Mouse (Mus musculus) midbrain, embryonic 14.5 days (tissue): Measurements from ENCODE around the gene Reep3. TPM values are rescaled to one million over a fixed set of nuclear protein-coding genes. Genes with fewer than 3 reads are reported as not detected.

Source experiments
- ATAC-seq: fragments of 200-750 bp; cut with Nextera tagmentation; 2 replicates; pipeline ENCODE4 v1.8.0; 2017; ENCODE audit warnings: moderate number of reproducible peaks, moderate library complexity; ENCODE audit not compliant: low FRiP score, low TSS enrichment
- DNase-seq: peaks from one replicate; pipeline ENCODE4 v3.0.0-alpha.2; 2015
- H3K27ac ChIP-seq: fragments of 300-500 bp; sonication (generic); replicated peaks from 2 replicates; pipeline ENCODE4 v1.5.1; 2014; ENCODE audit warnings: mild to moderate bottlenecking, low read depth, low read length, moderate library complexity
- H3K27me3 ChIP-seq: fragments of 300-500 bp; sonication (generic); 2 replicates; pipeline ENCODE4 v1.6.1; 2014; ENCODE audit warnings: low read length, control low read depth, mixed read lengths; ENCODE audit not compliant: control insufficient read depth, insufficient read depth
- H3K36me3 ChIP-seq: fragments of 300-500 bp; sonication (generic); 2 replicates; pipeline ENCODE4 v1.6.1; 2014; ENCODE audit warnings: low read length, control low read depth; ENCODE audit not compliant: control insufficient read depth, insufficient read depth
- H3K4me1 ChIP-seq: fragments of 300-500 bp; sonication (generic); 2 replicates; pipeline ENCODE4 v1.6.1; 2014; ENCODE audit warnings: mild to moderate bottlenecking, antibody characterized with exemption, low read length, control low read depth; ENCODE audit not compliant: control insufficient read depth, insufficient read depth
- H3K4me2 ChIP-seq: fragments of 300-500 bp; sonication (generic); 2 replicates; pipeline ENCODE4 v1.6.1; 2014; ENCODE audit warnings: mild to moderate bottlenecking, low read length, moderate library complexity
- H3K4me3 ChIP-seq: fragments of 300-500 bp; sonication (generic); replicated peaks from 2 replicates; pipeline ENCODE4 v1.5.1; 2014; ENCODE audit warnings: low read depth, low read length
- H3K9ac ChIP-seq: fragments of 300-500 bp; sonication (generic); replicated peaks from 2 replicates; pipeline ENCODE4 v1.6.1; 2014; ENCODE audit warnings: mild to moderate bottlenecking, low read length, moderate library complexity
- H3K9me3 ChIP-seq: fragments of 300-500 bp; sonication (generic); 2 replicates; pipeline ENCODE4 v1.6.1; 2016; ENCODE audit warnings: low read length, control low read depth, mixed read lengths; ENCODE audit not compliant: control insufficient read depth
- WGBS: fragments of 180-500 bp; shearing (Covaris S2); extraction: QIAGEN DNeasy Blood & Tissue Kit; methylation state at CpG from one replicate; pipeline ENCODE4 v1.1.7; 2014; 5-methylcytosine and 5-hydroxymethylcytosine counted together
- polyA plus RNA-seq: library from polyadenylated mRNA; unstranded; fragments of >200 nt; fragmentation: Nextera tagmentation; extraction: Ambion mirVana; gene quantifications from 2 replicates; pipeline ENCODE4 v1.2.1, GENCODE M21; 2014

The Reep3 gene
- polyA plus RNA-seq, 1 experiment from 2014 or later, result 35.5 TPM

DNA sequence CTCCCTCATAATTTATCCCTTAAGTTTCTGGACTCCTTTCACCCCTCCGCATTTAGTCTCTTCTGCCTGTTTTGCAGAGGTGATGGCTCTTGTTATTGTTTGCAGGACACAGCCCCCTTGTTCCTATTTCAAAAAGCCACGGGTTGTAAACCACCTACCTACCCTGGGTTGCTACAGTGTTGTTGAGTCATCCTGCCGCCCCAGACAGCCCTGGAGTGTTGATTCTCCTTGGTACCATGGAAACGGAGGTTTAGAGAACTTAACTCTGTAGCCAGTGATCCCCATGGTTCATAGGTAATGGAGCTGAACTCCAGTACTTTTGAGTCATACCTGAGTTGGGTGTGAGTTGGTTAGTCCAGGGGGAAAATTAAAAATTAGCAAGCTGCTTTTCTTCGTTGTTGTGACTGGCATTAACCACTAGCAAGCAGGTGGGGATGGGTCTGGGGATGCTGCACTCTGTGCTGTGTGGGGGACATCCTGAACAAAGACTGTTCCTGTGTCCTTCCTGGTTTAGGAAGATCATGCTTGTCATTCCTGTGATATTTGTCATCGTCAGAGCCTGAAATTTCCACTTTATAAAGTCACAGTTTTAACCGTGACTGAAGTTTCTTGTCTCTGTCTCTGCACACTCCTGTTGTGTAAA, 1.8 kb upstream of the Reep3 start:
- ATAC-seq, result no peak
- Histone ChIP-seq H3K9me3 (no peaks in the 10 kb centered on the region), H3K27me3 (no peaks in the 10 kb centered on the region), H3K4me2 (peak overlapping the region; percentile 89), H3K9ac (peak overlapping the region; percentile 99; the same call in 1 of the 2 replicates), H3K27ac (peak overlapping the region; percentile 42; the same call in 1 of the 2 replicates), H3K4me1 (peaks cover 56% of the 10 kb centered on the region), H3K36me3 (no peaks in the 10 kb centered on the region), H3K4me3 (peak overlapping the region; percentile 92)
- 19% methylated on average over 7 of the region's 7 CpGs for WGBS
- peak; percentile 52 for DNase-seq

- peak overlapping the region; percentile 99 for H3K9ac ChIP-seq
- H3K27me3 ChIP-seq, result no peaks in the 10 kb centered on the region
- peaks cover 48% of the 10 kb centered on the region for H3K4me1 ChIP-seq
- H3K4me3 ChIP-seq, result peak overlapping the region; percentile 92
- no peaks in the 10 kb centered on the region for H3K36me3 ChIP-seq
- peak overlapping the region; percentile 89 for H3K4me2 ChIP-seq
- no peaks in the 10 kb centered on the region for H3K9me3 ChIP-seq
- DNase-seq (peak; percentile 53), ATAC-seq (no peak)
- H3K27ac ChIP-seq, result peak overlapping the region; percentile 100
- WGBS, result under 1% methylated on average over 15 of the region's 15 CpGs
Measured at GRCm38 (mm10) chr10:67097437-67098150, 849 bp upstream of the Reep3 start.

- Histone ChIP-seq H3K9me3 (no peaks in the 10 kb centered on the region), H3K4me2 (peak within 1 kb of the TSS; percentile 89), H3K36me3 (no peaks in the 10 kb centered on the region), H3K4me3 (peak within 1 kb of the TSS; percentile 92), H3K27me3 (no peaks in the 10 kb centered on the region), H3K4me1 (peaks cover 36% of the 10 kb centered on the region), H3K9ac (peak within 1 kb of the TSS; percentile 99), H3K27ac (peak within 1 kb of the TSS; percentile 100)
- WGBS, result under 1% methylated on average over 73 of the region's 73 CpGs
- peak; percentile 95 for DNase-seq
- ATAC-seq, result peak; percentile 92
Measured at GRCm38 (mm10) chr10:67095798-67096620, 736 bp downstream of the Reep3 start, which contains the start of gene Jmjd1c. TSS of gene Jmjd1c (plus strand) at chr10:67096125.

- peaks cover 25% of the 10 kb centered on the region for H3K4me1 ChIP-seq
- 84% methylated on average over 7 of the region's 7 CpGs for WGBS
- ATAC-seq (no peak), DNase-seq (no peak)
- H3K4me3 ChIP-seq, result no peak overlapping the region
- H3K27me3 ChIP-seq, result no peaks in the 10 kb centered on the region
- no peak overlapping the region for H3K27ac ChIP-seq
- H3K9me3 ChIP-seq, result no peaks in the 10 kb centered on the region
- no peak overlapping the region for H3K9ac ChIP-seq
- peak overlapping the region; percentile 89 for H3K4me2 ChIP-seq
- no peaks in the 10 kb centered on the region for H3K36me3 ChIP-seq
Measured at GRCm38 (mm10) chr10:67094922-67095321, 1.8 kb downstream of the Reep3 start.

- WGBS, result 93% methylated on average over 4 of the region's 4 CpGs
- Histone ChIP-seq H3K27me3 (no peaks in the 10 kb centered on the region), H3K9me3 (no peaks in the 10 kb centered on the region), H3K4me3 (no peak overlapping the region), H3K27ac (no peak overlapping the region), H3K4me2 (no peak overlapping the region), H3K9ac (no peak overlapping the region), H3K4me1 (peaks cover 6% of the 10 kb centered on the region), H3K36me3 (no peaks in the 10 kb centered on the region)
- ATAC-seq (no peak), DNase-seq (no peak)
Measured at GRCm38 (mm10) chr10:67090611-67091010, 6.1 kb downstream of the Reep3 start.

DNA sequence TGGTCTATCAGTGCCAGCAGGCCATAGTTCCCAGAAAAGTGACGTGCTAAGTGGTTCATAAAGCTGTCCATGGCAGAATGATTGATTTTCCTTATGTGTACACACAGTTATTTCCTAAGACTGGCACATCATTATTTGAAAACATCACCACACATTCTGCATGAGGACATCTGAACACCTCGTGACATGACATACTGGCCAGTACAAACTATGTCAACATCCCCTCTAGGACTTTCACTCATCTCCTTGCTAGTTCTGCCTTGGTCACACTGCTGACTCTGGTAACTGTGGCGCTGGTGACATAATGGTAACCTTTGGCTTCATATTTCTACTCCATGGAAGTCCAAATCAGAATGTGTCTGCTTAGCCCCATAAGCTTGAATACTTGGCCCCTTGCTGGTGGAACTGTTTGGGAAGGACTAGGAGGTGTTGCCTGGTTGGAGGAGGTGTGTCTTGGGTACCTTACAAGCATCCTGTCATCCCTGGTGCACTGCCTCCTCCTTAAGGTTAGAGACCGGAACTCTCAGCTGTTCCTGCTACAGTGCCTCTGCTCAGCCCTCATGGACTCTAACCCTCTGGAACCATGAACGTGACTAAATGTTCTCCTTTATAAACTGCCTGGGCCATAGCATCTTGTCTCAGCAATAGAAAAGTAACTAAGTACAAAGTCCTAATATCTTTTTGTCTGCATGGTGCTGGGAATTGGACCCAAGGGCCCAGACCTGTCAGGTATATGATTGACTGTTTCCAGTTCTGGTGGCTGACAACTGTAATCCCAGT, 9.1 kb downstream of the Reep3 start:
- no peak for DNase-seq
- no peaks in the 10 kb centered on the region for H3K9me3 ChIP-seq
- no peaks in the 10 kb centered on the region for H3K27me3 ChIP-seq
- 97% methylated on average over 5 of the region's 5 CpGs for WGBS
- no peaks in the 10 kb centered on the region for H3K4me1 ChIP-seq
- H3K9ac ChIP-seq, result no peak overlapping the region
- no peak for ATAC-seq
- H3K36me3 ChIP-seq, result no peaks in the 10 kb centered on the region
- H3K4me2 ChIP-seq, result no peak overlapping the region
- H3K27ac ChIP-seq, result no peak overlapping the region
- no peak overlapping the region for H3K4me3 ChIP-seq

DNA sequence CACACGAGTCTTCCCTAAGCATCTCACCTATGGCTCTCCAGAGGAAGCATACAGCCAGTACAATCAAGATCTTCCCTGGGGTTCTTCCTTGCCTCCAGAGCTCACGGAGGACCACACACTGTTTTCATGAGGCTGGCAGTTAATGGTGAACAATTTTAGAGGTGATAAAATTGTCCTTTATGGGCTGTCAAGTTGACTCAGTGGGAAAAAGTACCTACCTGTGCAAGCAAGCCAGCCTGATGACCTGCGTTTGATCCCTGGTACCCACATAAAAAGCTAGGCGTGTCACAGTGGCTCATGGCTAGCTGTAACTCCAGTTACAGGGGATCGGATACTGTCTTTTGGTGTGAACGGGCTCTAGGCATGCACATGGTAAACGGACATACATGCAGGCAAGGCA, 10.8 kb downstream of the Reep3 start:
- Histone ChIP-seq H3K9me3 (no peaks in the 10 kb centered on the region), H3K27ac (no peak overlapping the region), H3K27me3 (no peaks in the 10 kb centered on the region), H3K4me3 (no peak overlapping the region), H3K4me2 (no peak overlapping the region), H3K4me1 (no peaks in the 10 kb centered on the region), H3K9ac (no peak overlapping the region), H3K36me3 (no peaks in the 10 kb centered on the region)
- ATAC-seq (no peak), DNase-seq (no peak)
- WGBS, result 93% methylated on average over 7 of the region's 7 CpGs

DNA sequence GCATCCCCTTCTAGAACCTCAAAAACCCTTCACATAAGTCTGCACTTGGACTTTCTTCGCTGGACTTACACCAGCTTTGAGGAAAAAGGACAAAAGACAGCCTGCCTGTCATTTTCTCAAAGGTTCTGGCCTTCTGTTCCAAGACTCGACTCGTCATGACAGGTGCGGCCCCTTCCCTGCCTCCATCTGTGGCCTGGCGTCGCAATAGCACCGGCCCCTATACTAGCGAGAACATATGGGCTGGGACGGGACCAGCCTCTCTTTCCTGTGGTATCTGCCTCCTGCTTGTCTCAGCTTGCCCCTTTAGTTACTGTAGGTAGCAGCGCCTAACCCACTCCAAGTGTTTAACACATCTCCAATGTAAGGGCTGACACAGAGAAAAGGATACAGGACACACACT, 11.6 kb downstream of the Reep3 start:
- Histone ChIP-seq H3K9ac (no peak overlapping the region), H3K27me3 (no peaks in the 10 kb centered on the region), H3K4me1 (no peaks in the 10 kb centered on the region), H3K9me3 (no peaks in the 10 kb centered on the region), H3K4me3 (no peak overlapping the region), H3K27ac (no peak overlapping the region), H3K36me3 (no peaks in the 10 kb centered on the region), H3K4me2 (no peak overlapping the region)
- ATAC-seq (no peak), DNase-seq (no peak)
- WGBS, result 77% methylated on average over 10 of the region's 10 CpGs
